Mouse (Mus musculus) hindbrain, postnatal 0 days (tissue): ENCODE measurements around the gene Tcf3. TPM values are rescaled to one million over a fixed set of nuclear protein-coding genes. Genes with fewer than 3 reads are reported as not detected.

ENCODE experiments used
- ATAC-seq: fragments of 200-750 bp; cut with Nextera tagmentation; 2 replicates; pipeline ENCODE4 v1.8.0; 2017; ENCODE audit warnings: mild to moderate bottlenecking, moderate TSS enrichment, moderate library complexity
- DNase-seq: peaks from one replicate; pipeline ENCODE4 v3.0.0-alpha.2; 2015; ENCODE audit warnings: low spot score
- H3K27ac ChIP-seq: fragments of 300-500 bp; sonication (generic); 2 replicates; pipeline ENCODE4 v1.5.1; 2014; ENCODE audit warnings: mild to moderate bottlenecking
- H3K27me3 ChIP-seq: fragments of 300-500 bp; sonication (generic); 2 replicates; pipeline ENCODE4 v1.6.1; 2014; ENCODE audit warnings: low read length, mixed read lengths; ENCODE audit not compliant: insufficient read depth
- H3K36me3 ChIP-seq: fragments of 300-500 bp; sonication (generic); 2 replicates; pipeline ENCODE4 v1.6.1; 2014; ENCODE audit warnings: low read length, mixed read lengths; ENCODE audit not compliant: insufficient read depth
- H3K4me1 ChIP-seq: fragments of 300-500 bp; sonication (generic); 2 replicates; pipeline ENCODE4 v1.6.1; 2014; ENCODE audit warnings: antibody characterized with exemption, low read length, mixed read lengths; ENCODE audit not compliant: insufficient read depth
- H3K4me2 ChIP-seq: fragments of 300-500 bp; sonication (generic); 2 replicates; pipeline ENCODE4 v1.6.1; 2014; ENCODE audit warnings: low read depth, mild to moderate bottlenecking, low read length, moderate library complexity, mixed read lengths
- H3K4me3 ChIP-seq: fragments of 300-500 bp; sonication (generic); 2 replicates; pipeline ENCODE4 v1.5.1; 2014; ENCODE audit warnings: low read length
- H3K9ac ChIP-seq: fragments of 300-500 bp; sonication (generic); replicated peaks from 2 replicates; pipeline ENCODE4 v1.6.1; 2014; ENCODE audit warnings: mild to moderate bottlenecking, low read length, moderate library complexity, mixed read lengths
- H3K9me3 ChIP-seq: fragments of 300-500 bp; sonication (generic); 2 replicates; pipeline ENCODE4 v1.6.1; 2016; ENCODE audit warnings: low read length, mixed read lengths
- CTCF ChIP-seq: IDR thresholded peaks from 2 replicates; pipeline ENCODE4 v1.5.1; 2016; ENCODE audit warnings: antibody characterized with exemption, control low read depth, low read depth
- WGBS: fragments of 180-500 bp; shearing (Covaris S2); extraction: QIAGEN DNeasy Blood & Tissue Kit; methylation state at CpG from one replicate; pipeline ENCODE4 v1.1.7; 2014; 5-methylcytosine and 5-hydroxymethylcytosine counted together
- polyA plus RNA-seq: library from polyadenylated mRNA; unstranded; fragments of >200 nt; fragmentation: Nextera tagmentation; extraction: Ambion mirVana; gene quantifications from 2 replicates; pipeline ENCODE4 v1.2.1, GENCODE M21; 2015
- total RNA-seq: library from RNA; depleted of rRNA; stranded (reverse); fragments of >200 nt; gene quantifications from 2 replicates; pipeline ENCODE4 v1.2.3, GENCODE M21; 2014; rRNA removed

Tcf3 gene
- total RNA-seq (132 TPM in 2 replicates), polyA plus RNA-seq (36.2 and 36.4 TPM in 2 replicates)

DNA sequence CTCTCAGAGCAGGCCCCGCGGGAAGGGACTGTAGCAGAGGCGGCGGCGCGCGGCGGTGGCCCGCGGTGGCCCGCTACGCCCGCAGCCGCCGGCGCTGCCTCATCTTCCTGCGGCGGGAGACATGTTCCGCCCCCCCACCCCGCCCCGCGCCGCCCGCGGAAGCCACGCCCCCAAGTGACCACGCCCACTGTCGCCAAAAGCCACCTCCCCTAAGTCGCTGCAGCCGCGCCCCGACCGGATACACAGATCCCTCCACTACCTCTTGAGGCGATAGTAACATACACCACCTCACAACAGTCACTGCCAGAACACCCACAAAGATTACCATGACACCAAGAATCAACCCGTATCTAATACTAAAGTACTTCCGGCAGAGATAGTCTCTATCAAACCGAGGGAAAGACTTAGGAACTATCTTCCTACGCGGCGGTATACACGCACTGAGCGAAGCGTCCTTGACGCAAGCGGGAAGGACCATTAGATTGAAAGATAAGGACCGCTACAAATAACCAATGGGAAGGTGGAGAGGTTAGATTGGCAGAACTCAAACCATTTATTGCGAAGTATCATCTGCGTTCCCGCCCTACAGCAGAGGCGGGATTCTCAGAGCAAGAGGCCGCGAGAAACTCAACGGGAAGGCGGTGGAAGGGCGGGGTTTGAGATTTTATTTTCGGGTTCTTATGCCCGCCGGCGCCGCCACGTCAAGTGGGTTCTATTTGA, at the start of gene Tcf3:
Gene Tcf3, minus strand, starts transcription at position 135 of the 720 bp plus-strand sequence.
- peak; percentile 99 for DNase-seq
- peak; percentile 96 for ATAC-seq
- Histone ChIP-seq H3K9me3 (no peaks in the 10 kb centered on the region), H3K4me3 (peak within 1 kb of the TSS; percentile 96), H3K36me3 (0 out of 2 replicates have a peak, but pooled peaks cover 16% of the 10 kb centered on the region), H3K27ac (peak within 1 kb of the TSS; percentile 96), H3K4me2 (peak within 1 kb of the TSS; percentile 72), H3K9ac (peak within 1 kb of the TSS; percentile 98), H3K4me1 (peaks cover 11% of the 10 kb centered on the region; the same call in 1 of the 2 replicates), H3K27me3 (no peaks in the 10 kb centered on the region)
- under 1% methylated on average over 59 of the region's 61 CpGs for WGBS
- no peak; the same call in 1 of the 2 replicates for TF ChIP-seq CTCF

GRCm38 (mm10) chr10:80481002-80481401, 47.6 kb upstream of the Tcf3 start:
- Histone ChIP-seq H3K27me3 (peaks cover 24% of the 10 kb centered on the region), H3K9ac (peak overlapping the region; percentile 17; the same call in 1 of the 2 replicates)
- WGBS, result 23% methylated on average over 5 of the region's 5 CpGs

GRCm38 (mm10) chr10:80478531-80478930, 45.1 kb upstream of the Tcf3 start:
- Histone ChIP-seq H3K4me3 (no peak overlapping the region), H3K9me3 (no peaks in the 10 kb centered on the region), H3K9ac (no peak overlapping the region), H3K4me2 (no peak overlapping the region), H3K4me1 (no peaks in the 10 kb centered on the region), H3K27me3 (peaks cover 7% of the 10 kb centered on the region; the same call in 1 of the 2 replicates), H3K27ac (no peak overlapping the region), H3K36me3 (no peaks in the 10 kb centered on the region)
- DNase-seq (no peak), ATAC-seq (no peak)
- no peak for TF ChIP-seq CTCF
- WGBS, result 78% methylated on average over 5 of the region's 5 CpGs

More at GRCm38 (mm10) chr10:80481002-80481401, 47.6 kb upstream of the Tcf3 start:
- DNase-seq (no peak), ATAC-seq (no peak)
- Histone ChIP-seq H3K9me3 (no peaks in the 10 kb centered on the region), H3K4me2 (no peak overlapping the region), H3K4me3 (no peak overlapping the region), H3K36me3 (no peaks in the 10 kb centered on the region), H3K4me1 (no peaks in the 10 kb centered on the region), H3K27ac (no peak overlapping the region)
- TF ChIP-seq CTCF, result no peak

DNA sequence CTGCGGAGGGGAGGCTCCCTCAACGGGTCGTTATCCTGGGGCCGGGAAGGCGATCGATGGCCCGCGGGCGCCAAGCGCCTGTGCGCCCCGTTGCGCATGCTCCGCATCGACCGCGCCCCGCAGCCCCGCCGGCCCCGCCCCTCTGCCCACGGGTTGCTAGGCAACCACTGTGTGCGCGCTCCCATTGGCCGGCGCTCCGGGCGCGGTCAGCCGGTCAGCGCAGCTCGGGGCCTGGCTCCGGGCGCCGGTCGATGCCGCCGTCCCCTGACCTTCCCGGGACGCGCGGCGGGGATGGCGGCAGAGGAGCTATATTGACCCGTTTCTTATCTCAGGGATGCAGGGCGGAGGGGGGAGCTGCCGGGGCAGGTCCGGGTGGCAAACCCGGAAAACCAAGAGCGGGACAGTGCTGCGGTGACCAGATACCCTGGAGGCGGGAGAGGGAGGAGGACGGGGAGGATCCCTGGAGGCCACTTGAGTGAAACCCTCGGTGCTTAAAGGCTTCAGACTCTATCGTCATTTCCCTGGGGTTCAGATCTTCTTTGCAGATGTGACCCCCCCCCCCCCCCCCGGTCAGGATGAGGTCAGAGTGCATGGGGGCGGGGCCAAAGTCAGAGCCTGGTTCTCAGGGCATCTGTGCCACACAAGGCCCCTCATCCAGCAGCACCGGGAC, 42.0 kb upstream of the Tcf3 start:
- Histone ChIP-seq H3K9ac (peak overlapping the region; percentile 67), H3K4me2 (peak overlapping the region; percentile 79), H3K27ac (peak overlapping the region; percentile 76), H3K9me3 (no peaks in the 10 kb centered on the region), H3K27me3 (no peaks in the 10 kb centered on the region), H3K4me3 (peak overlapping the region; percentile 56), H3K36me3 (no peaks in the 10 kb centered on the region), H3K4me1 (no peaks in the 10 kb centered on the region)
- 1% methylated on average over 50 of the region's 58 CpGs for WGBS
- DNase-seq (peak; percentile 95), ATAC-seq (peak; percentile 94)
- no peak for TF ChIP-seq CTCF

GRCm38 (mm10) chr10:80465066-80465465, 31.6 kb upstream of the Tcf3 start:
- Histone ChIP-seq H3K4me2 (no peak overlapping the region), H3K4me1 (no peaks in the 10 kb centered on the region), H3K36me3 (no peaks in the 10 kb centered on the region), H3K27me3 (no peaks in the 10 kb centered on the region), H3K9ac (no peak overlapping the region), H3K27ac (no peak overlapping the region), H3K9me3 (no peaks in the 10 kb centered on the region), H3K4me3 (no peak overlapping the region)
- DNase-seq (no peak), ATAC-seq (no peak)
- no peak for TF ChIP-seq CTCF
- 58% methylated on average over 5 of the region's 5 CpGs for WGBS

DNA sequence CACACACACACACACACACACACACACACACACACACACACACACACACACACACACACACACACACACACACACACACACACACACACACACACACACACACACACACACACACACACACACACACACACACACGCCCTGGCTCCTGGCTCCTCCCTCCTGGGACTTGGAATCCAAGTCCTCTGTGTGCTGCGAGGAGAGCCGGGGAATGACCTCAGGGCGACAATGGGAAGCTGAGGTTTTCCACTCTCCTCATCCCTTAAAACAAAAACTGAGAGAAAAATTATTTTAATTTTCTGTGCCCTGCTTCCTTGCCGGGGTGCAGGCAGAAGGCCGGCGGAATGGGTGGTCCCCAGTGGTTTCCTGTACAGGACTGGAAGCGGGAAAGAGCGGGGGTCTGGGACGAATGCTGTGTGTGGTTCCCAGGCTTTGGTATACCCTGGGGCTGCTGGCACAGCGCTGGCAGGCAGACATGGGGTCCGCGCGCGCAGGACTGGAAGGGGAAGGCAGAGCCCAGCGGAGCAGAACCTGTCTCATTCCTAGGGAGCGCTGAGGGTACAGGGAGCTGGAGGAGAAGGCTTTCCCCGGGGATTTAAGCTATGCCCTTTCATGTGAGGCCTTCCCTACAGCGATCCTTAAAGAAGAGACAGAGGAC, 31.1 kb upstream of the Tcf3 start:
- Histone ChIP-seq H3K9me3 (no peaks in the 10 kb centered on the region), H3K27me3 (no peaks in the 10 kb centered on the region), H3K4me3 (no peak overlapping the region), H3K4me2 (peak overlapping the region; percentile 33; the same call in 1 of the 2 replicates), H3K27ac (no peak overlapping the region), H3K4me1 (no peaks in the 10 kb centered on the region), H3K36me3 (no peaks in the 10 kb centered on the region), H3K9ac (no peak overlapping the region)
- ATAC-seq (no peak), DNase-seq (no peak)
- whole genome bisulfite sequencing, result 5% methylated on average over 19 of the region's 19 CpGs
- no peak for TF ChIP-seq CTCF
